Mouse (Mus musculus) forebrain, embryonic 13.5 days (tissue): ENCODE measurements around the gene Slc35a3. TPM values are rescaled to one million over a fixed set of nuclear protein-coding genes. Genes with fewer than 3 reads are reported as not detected.
"Not testable (repeated sequence)": the region's sequence is repeated elsewhere in the genome, so short reads cannot be mapped to it uniquely, and the experiment has no call there.

Experiments
- ATAC-seq: fragments of 200-750 bp; cut with Nextera tagmentation; 2 replicates; pipeline ENCODE4 v1.8.0; 2017
- H3K27ac ChIP-seq: fragments of 300-500 bp; sonication (generic); 2 replicates; pipeline ENCODE4 v1.5.1; 2015; ENCODE audit warnings: inconsistent platforms, mild to moderate bottlenecking, moderate library complexity
- H3K27me3 ChIP-seq: fragments of 300-500 bp; sonication (generic); 2 replicates; pipeline ENCODE4 v1.6.1; 2015; ENCODE audit warnings: mild to moderate bottlenecking, inconsistent platforms
- H3K36me3 ChIP-seq: fragments of 300-500 bp; sonication (generic); 2 replicates; pipeline ENCODE4 v1.6.1; 2015; ENCODE audit warnings: mild to moderate bottlenecking, inconsistent platforms; ENCODE audit not compliant: poor library complexity, severe bottlenecking
- H3K4me1 ChIP-seq: fragments of 300-500 bp; sonication (generic); 2 replicates; pipeline ENCODE4 v1.6.1; 2015; ENCODE audit warnings: inconsistent platforms
- H3K4me2 ChIP-seq: fragments of 300-500 bp; sonication (generic); 2 replicates; pipeline ENCODE4 v1.6.1; 2015; ENCODE audit warnings: inconsistent platforms, mild to moderate bottlenecking, moderate library complexity
- H3K4me3 ChIP-seq: fragments of 300-500 bp; sonication (generic); 2 replicates; pipeline ENCODE4 v1.5.1; 2015; ENCODE audit warnings: mild to moderate bottlenecking, inconsistent platforms
- H3K9ac ChIP-seq: fragments of 300-500 bp; sonication (generic); 2 replicates; pipeline ENCODE4 v1.6.1; 2015; ENCODE audit warnings: mild to moderate bottlenecking, inconsistent platforms
- H3K9me3 ChIP-seq: fragments of 300-500 bp; sonication (generic); replicated peaks from 2 replicates; pipeline ENCODE4 v1.6.1; 2016; ENCODE audit warnings: inconsistent platforms
- WGBS: fragments of 180-500 bp; shearing (Covaris S2); methylation state at CpG from one replicate; pipeline ENCODE4 v1.1.7; 2015; 5-methylcytosine and 5-hydroxymethylcytosine counted together
- polyA plus RNA-seq: library from polyadenylated mRNA; unstranded; fragments of >200 nt; fragmentation: Nextera tagmentation; extraction: Ambion mirVana; gene quantifications from 2 replicates; pipeline ENCODE4 v1.2.1, GENCODE M21; 2015

Gene Slc35a3
- polyA plus RNA-seq, result 5.3 and 6.0 TPM in 2 replicates

- H3K36me3 ChIP-seq, result no peaks in the 10 kb centered on the region
- 3% methylated on average over 8 of the region's 8 CpGs for WGBS
- ATAC-seq, result peak; percentile 46
- peak within 1 kb of the TSS; percentile 87 for H3K4me3 ChIP-seq
- H3K27me3 ChIP-seq, result peaks cover 15% of the 10 kb centered on the region
- no peaks in the 10 kb centered on the region for H3K9me3 ChIP-seq
- peaks cover 14% of the 10 kb centered on the region for H3K4me1 ChIP-seq
- peak within 1 kb of the TSS; percentile 81 for H3K9ac ChIP-seq
- H3K4me2 ChIP-seq, result peak within 1 kb of the TSS; percentile 80
- H3K27ac ChIP-seq, result peak within 1 kb of the TSS; percentile 23; the same call in 1 of the 2 replicates
Observed at GRCm38 (mm10) chr3:116712436-116712881, at the start of gene Slc35a3. Slc35a3 (minus strand) TSS chr3:116712831.

DNA sequence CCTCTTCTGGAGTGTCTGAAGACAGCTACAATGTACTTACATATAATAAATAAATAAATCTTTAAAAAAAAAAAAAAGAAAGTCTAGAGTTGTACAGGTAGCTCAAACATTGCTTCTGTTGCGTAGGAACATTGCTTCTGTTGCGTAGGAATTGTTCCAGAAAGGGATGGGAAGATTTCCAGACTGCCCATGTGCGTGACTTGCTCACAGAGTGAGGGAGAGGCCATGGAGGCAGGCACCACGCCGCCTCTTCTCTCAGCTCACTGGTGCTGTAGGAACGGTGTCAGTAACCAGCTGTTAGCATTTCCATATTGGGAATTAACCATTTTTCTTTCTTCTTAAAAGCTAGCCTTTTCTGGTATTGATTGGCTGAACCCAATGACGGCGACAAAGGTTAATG, 40.2 kb upstream of the Slc35a3 start:
- Histone ChIP-seq H3K27me3 (no peaks in the 10 kb centered on the region), H3K4me3 (no peak overlapping the region), H3K9ac (no peak overlapping the region), H3K36me3 (peaks cover 46% of the 10 kb centered on the region), H3K9me3 (no peaks in the 10 kb centered on the region), H3K4me2 (no peak overlapping the region), H3K4me1 (no peaks in the 10 kb centered on the region), H3K27ac (no peak overlapping the region)
- ATAC-seq, result no peak
- WGBS, result 94% methylated on average over 8 of the region's 8 CpGs

DNA sequence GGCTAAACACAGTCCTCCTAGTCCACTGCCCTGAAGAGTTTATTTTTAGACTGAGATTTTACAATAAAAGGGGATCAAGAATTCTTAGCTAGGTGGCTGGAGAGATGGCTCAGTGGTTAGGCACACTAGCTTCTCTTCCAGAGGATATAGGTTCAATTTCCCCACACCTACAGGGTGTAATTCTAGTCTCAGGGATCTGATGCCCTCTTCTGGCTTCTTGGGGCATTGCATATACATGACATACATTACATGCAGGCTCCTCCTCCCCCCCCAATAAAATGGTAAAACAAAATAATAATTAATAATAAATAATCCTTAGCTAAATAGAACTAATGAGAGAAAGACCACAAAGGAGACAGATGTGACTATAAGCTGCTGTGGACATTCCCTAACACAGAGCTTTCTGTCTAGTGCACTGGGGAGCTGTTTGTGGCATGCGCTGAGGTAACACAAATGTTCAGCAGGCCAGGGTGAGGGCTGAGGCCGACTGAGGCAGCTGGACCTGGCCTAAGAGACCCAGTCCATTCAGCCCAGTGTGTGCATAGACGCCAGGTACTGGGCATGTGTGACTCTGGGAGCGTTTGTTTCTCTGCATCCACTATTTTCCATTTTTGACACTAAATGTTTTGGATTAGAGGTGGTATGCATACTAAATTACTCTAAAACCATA, 38.7 kb upstream of the Slc35a3 start:
- no peak overlapping the region for H3K9ac ChIP-seq
- no peaks in the 10 kb centered on the region for H3K27me3 ChIP-seq
- H3K4me1 ChIP-seq, result no peaks in the 10 kb centered on the region
- H3K27ac ChIP-seq, result no peak overlapping the region
- WGBS, result 87% methylated on average over 4 of the region's 4 CpGs
- H3K4me2 ChIP-seq, result no peak overlapping the region
- no peak overlapping the region for H3K4me3 ChIP-seq
- 0 out of 2 replicates have a peak, but pooled peaks have one; percentile 63 for ATAC-seq
- peaks cover 34% of the 10 kb centered on the region for H3K36me3 ChIP-seq
- no peaks in the 10 kb centered on the region for H3K9me3 ChIP-seq

DNA sequence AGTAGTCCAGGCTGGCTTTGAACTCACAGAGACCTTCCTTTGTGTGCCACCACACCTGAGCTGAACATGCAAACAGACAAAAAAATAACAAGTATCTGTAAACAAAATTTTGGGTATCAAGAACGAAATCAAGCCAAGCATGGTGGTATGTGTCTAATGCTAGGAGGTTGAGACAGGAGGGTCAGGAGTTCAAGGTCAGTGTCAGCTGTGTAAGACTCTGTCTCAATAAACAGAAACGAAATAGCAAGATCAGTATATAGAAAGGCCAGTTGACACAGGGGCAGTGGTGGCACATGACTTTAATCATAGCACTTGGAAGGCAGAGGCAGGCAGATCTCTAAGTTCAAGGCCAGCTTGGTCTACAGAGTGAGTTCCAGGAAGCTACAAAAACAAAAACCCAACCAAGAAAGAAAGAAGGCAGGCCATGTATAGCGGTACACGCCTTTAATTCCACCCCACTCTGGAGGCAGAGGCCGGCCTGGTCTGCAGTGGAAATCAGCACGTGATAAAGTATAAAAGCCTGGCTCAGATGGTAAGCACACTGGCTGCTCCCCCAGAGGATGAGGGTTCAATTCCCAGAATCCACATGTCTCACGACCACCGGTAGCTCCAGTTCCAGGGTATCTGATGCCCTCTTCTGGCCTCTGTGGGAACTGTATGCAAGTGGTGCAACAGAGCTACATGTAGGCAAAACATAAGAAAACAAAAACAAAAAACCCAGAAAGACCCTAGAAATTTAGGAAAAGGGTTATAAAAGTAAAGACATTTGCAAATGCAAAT, 36.0 kb upstream of the Slc35a3 start:
- peaks cover 33% of the 10 kb centered on the region for H3K36me3 ChIP-seq
- ATAC-seq, result peak; percentile 48; the same call in 1 of the 2 replicates
- WGBS, result 58% methylated on average over 8 of the region's 8 CpGs
- H3K4me3 ChIP-seq, result no peak overlapping the region
- no peak overlapping the region for H3K27ac ChIP-seq
- no peaks in the 10 kb centered on the region for H3K4me1 ChIP-seq
- H3K27me3 ChIP-seq, result no peaks in the 10 kb centered on the region
- no peak overlapping the region for H3K9ac ChIP-seq
- no peak overlapping the region for H3K4me2 ChIP-seq
- no peaks in the 10 kb centered on the region for H3K9me3 ChIP-seq

DNA sequence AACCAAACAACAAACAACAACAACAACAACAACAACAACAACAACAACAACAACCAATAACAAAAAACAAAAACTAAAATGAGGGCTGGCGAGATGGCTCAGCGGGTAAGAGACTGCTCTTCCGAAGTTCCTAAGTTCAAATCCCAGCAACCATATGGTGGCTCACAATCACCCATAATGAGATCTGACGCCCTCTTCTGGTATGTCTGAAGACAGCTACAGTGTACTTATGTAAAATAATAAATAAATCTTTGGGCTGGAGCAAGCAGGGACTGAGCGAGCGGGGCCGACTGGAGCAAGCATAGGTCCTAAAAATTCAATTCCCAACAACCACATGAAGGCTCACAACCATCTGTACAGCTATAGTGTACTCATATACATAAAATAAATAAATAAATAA, 35.0 kb upstream of the Slc35a3 start:
- peaks cover 36% of the 10 kb centered on the region for H3K36me3 ChIP-seq
- H3K4me1 ChIP-seq, H3K9ac ChIP-seq, H3K27ac ChIP-seq, H3K9me3 ChIP-seq, H3K4me2 ChIP-seq, H3K27me3 ChIP-seq, ATAC-seq, H3K4me3 ChIP-seq: not testable (repeated sequence)
- 87% methylated on average over 7 of the region's 7 CpGs for WGBS

DNA sequence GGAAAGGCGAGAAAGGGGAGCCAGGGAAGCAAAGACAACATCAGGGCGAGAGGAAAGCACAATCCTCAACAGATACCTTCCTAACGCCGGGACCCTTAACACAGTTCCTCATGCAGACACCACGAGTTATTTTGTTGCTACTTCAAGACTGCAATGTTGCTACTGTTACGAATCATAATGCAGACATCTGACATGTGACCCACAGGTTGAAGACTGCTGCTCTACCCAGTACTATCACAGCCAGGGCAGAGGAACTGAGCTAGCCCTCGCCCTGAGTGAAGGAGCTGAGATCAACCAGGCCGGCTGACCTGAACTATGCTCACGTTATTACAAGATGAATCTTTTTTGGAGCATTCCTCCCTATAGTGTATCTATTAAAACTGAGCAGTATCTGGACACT, 28.3 kb upstream of the Slc35a3 start:
- Histone ChIP-seq H3K27me3 (no peaks in the 10 kb centered on the region), H3K9ac (no peak overlapping the region), H3K36me3 (peaks cover 15% of the 10 kb centered on the region), H3K9me3 (no peaks in the 10 kb centered on the region), H3K27ac (no peak overlapping the region), H3K4me3 (no peak overlapping the region), H3K4me2 (no peak overlapping the region), H3K4me1 (no peaks in the 10 kb centered on the region)
- WGBS, result 87% methylated on average over 9 of the region's 9 CpGs
- no peak for ATAC-seq

DNA sequence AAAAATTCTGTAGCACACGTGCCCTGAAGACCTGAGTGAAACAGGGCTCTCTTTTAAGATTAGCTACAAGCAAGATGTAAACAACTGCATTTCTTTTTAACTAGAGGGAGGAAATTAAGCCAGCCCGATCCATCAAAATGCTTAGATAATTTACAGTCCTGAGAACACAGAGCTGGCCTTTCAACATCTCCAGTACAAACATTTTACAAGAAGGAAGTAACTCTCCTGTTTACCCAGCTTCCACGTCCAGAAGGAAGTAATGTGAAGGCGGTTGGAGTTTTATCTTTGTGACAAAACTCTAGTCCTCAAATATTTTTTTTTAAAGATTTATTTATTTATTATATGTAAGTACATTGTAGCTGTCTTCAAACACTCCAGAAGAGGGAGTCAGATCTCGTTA, 27.5 kb upstream of the Slc35a3 start:
- H3K9ac ChIP-seq, result no peak overlapping the region
- no peak overlapping the region for H3K4me3 ChIP-seq
- H3K27ac ChIP-seq, result no peak overlapping the region
- no peak for ATAC-seq
- H3K9me3 ChIP-seq, result no peaks in the 10 kb centered on the region
- H3K36me3 ChIP-seq, result peaks cover 15% of the 10 kb centered on the region
- H3K4me2 ChIP-seq, result no peak overlapping the region
- 91% methylated on average over 5 of the region's 5 CpGs for WGBS
- H3K4me1 ChIP-seq, result no peaks in the 10 kb centered on the region
- H3K27me3 ChIP-seq, result no peaks in the 10 kb centered on the region

DNA sequence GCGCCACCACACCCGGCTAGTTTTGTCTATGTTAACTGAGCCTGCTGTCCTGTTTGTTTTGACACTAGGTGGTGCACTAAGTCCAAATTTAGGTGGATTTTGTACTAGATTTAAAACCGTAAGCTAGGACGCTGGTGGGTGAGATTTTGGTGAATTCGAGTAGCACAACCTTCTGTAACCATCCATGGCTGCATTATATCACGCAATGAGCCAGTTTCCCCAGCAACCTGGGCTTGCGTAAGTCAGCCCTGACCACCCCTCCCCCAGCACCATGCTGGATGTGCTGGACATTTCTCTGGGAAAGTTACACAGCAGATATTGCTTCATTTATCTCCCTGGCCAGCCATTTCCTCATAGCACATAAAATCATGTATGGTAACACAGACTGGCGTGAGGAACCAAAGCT, 24.7 kb upstream of the Slc35a3 start:
- no peaks in the 10 kb centered on the region for H3K36me3 ChIP-seq
- H3K27ac ChIP-seq, result no peak overlapping the region
- 79% methylated on average over 8 of the region's 8 CpGs for WGBS
- no peaks in the 10 kb centered on the region for H3K9me3 ChIP-seq
- H3K4me3 ChIP-seq, result no peak overlapping the region
- no peak overlapping the region for H3K9ac ChIP-seq
- H3K4me1 ChIP-seq, result no peaks in the 10 kb centered on the region
- no peak for ATAC-seq
- no peak overlapping the region for H3K4me2 ChIP-seq
- no peaks in the 10 kb centered on the region for H3K27me3 ChIP-seq

DNA sequence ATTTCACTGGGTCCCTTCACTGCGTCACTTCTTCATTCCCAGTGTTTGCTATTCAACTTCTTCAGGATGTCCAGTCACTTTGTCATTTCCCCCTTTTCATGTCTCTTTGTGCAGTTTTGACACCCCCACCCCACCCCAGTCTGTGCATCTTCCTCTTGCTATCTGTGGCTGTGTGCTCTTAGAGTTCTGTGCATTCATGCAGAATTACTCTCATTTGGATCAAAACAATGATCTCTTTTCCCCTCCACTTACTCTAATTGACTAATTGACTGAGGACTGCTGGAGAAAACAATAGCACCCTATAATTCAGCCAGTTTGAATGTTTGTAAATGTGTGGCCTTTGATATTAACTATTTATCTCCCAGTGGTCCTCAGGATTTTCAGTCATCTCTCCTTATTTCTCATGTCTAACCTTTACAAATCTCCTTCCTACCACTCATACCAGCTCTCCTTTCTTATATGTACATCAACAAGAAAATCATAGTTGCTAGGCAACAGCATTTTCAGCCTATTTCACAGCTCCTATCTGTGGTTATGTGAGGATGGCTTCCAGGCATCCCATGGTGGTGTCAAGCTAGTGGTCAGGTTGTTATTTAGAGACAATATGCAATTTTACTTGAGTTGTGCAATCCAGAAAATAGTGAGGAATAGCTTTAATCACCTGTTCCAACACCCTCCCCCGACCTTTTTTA, 17.0 kb upstream of the Slc35a3 start:
- H3K27ac ChIP-seq, result no peak overlapping the region
- peaks cover 7% of the 10 kb centered on the region for H3K4me1 ChIP-seq
- no peaks in the 10 kb centered on the region for H3K9me3 ChIP-seq
- H3K27me3 ChIP-seq, result no peaks in the 10 kb centered on the region
- no peak for ATAC-seq
- no peak overlapping the region for H3K4me3 ChIP-seq
- no peak overlapping the region for H3K4me2 ChIP-seq
- no peak overlapping the region for H3K9ac ChIP-seq
- H3K36me3 ChIP-seq, result no peaks in the 10 kb centered on the region
- 45% methylated on average over 2 of the region's 2 CpGs for WGBS

- peaks cover 7% of the 10 kb centered on the region for H3K4me1 ChIP-seq
- no peak overlapping the region for H3K4me2 ChIP-seq
- ATAC-seq, result no peak
- no peaks in the 10 kb centered on the region for H3K27me3 ChIP-seq
- no peaks in the 10 kb centered on the region for H3K36me3 ChIP-seq
- WGBS, result 79% methylated on average over 9 of the region's 9 CpGs
- H3K9ac ChIP-seq, result no peak overlapping the region
- H3K4me3 ChIP-seq, result no peak overlapping the region
- H3K9me3 ChIP-seq, result no peaks in the 10 kb centered on the region
- no peak overlapping the region for H3K27ac ChIP-seq
Observed at GRCm38 (mm10) chr3:116726807-116727206, 14.2 kb upstream of the Slc35a3 start.

GRCm38 (mm10) chr3:116723496-116724481, 11.2 kb upstream of the Slc35a3 start:
- WGBS, result 38% methylated on average over 10 of the region's 10 CpGs
- no peak for ATAC-seq
- no peaks in the 10 kb centered on the region for H3K9me3 ChIP-seq

More at GRCm38 (mm10) chr3:116723496-116724481, 11.2 kb upstream of the Slc35a3 start:
- Histone ChIP-seq H3K4me3 (no peak overlapping the region), H3K27ac (no peak overlapping the region), H3K4me2 (no peak overlapping the region), H3K36me3 (no peaks in the 10 kb centered on the region), H3K9ac (no peak overlapping the region), H3K4me1 (no peaks in the 10 kb centered on the region), H3K27me3 (no peaks in the 10 kb centered on the region)
